Mouse (Mus musculus): ENCODE measurements around the gene Lrrc4c. TPM values are rescaled to one million over a fixed set of nuclear protein-coding genes. Genes with fewer than 3 reads are reported as not detected.

The Lrrc4c gene
- total RNA-seq, 1 experiment, result 0.09 TPM

GRCm38 (mm10) chr2:97435616-97436015 is 1117.6 kb downstream of the Lrrc4c start:
- H3K36me3 ChIP-seq (ENCODE audit: control insufficient read depth, insufficient read depth, low read length, poor library complexity, severe bottlenecking), result no peaks in the 10 kb centered on the region

GRCm38 (mm10) chr2:97437767-97438166 is 1119.8 kb downstream of the Lrrc4c start:
- Histone ChIP-seq H3K27ac (ENCODE audit: insufficient read depth, low read depth, low read length, poor library complexity, severe bottlenecking) (no peak overlapping the region), H3K4me1 (ENCODE audit: control insufficient read depth in 2 of 2, insufficient read depth in 2 of 2, low read length in 2 of 2, poor library complexity in 1 of 2) (no peaks in the 10 kb centered on the region), H3K4me3 (ENCODE audit: insufficient read depth in 1 of 2, low read depth in 1 of 2, low read length in 2 of 2, poor library complexity in 1 of 2, severe bottlenecking in 1 of 2) (no peak overlapping the region), H3K9ac (ENCODE audit: insufficient read depth, low read depth, low read length, poor library complexity, severe bottlenecking) (no peak overlapping the region), H3K9me3 (ENCODE audit: control insufficient read depth, insufficient read depth, low read depth, low read length) (no peaks in the 10 kb centered on the region), H3K36me3 (ENCODE audit: control insufficient read depth, insufficient read depth, low read length, poor library complexity, severe bottlenecking) (no peaks in the 10 kb centered on the region)
- no peak for DNase-seq (ENCODE audit: low read depth, low spot score)
- in situ Hi-C loops (cut with MboI; ENCODE audit: low sequenced_read_pairs in 2 of 2, unreplicated experiment in 2 of 2), result no loop called here
- TF ChIP-seq CHD2 (IDR thresholded peaks at IDR 0.05; ENCODE audit: low read depth, low read length), result no peak
- no peak for TF ChIP-seq ZNF384 (IDR thresholded peaks at IDR 0.05; ENCODE audit: low read depth, low read length)
- TF ChIP-seq ZC3H11A (IDR thresholded peaks at IDR 0.05; ENCODE audit: borderline replicate concordance, low read depth, low read length), result no peak
- TF ChIP-seq HCFC1 (IDR thresholded peaks at IDR 0.05; ENCODE audit: borderline replicate concordance, insufficient read depth, low read length), result no peak
- TF ChIP-seq MAFK (IDR thresholded peaks at IDR 0.05; ENCODE audit: insufficient read depth, low read depth, low read length), result no peak

More at GRCm38 (mm10) chr2:97435616-97436015, 1117.6 kb downstream of the Lrrc4c start:
- TF ChIP-seq ZNF384 (IDR thresholded peaks at IDR 0.05; ENCODE audit: low read depth, low read length) (no peak), MAFK (IDR thresholded peaks at IDR 0.05; ENCODE audit: insufficient read depth, low read depth, low read length) (no peak), ZC3H11A (IDR thresholded peaks at IDR 0.05; ENCODE audit: borderline replicate concordance, low read depth, low read length) (no peak)
- Histone ChIP-seq H3K9me3 (ENCODE audit: control insufficient read depth, insufficient read depth, low read depth, low read length) (no peaks in the 10 kb centered on the region), H3K4me1 (ENCODE audit: control insufficient read depth in 2 of 2, insufficient read depth in 2 of 2, low read length in 2 of 2, poor library complexity in 1 of 2) (no peaks in the 10 kb centered on the region), H3K4me3 (ENCODE audit: insufficient read depth in 1 of 2, low read depth in 1 of 2, low read length in 2 of 2, poor library complexity in 1 of 2, severe bottlenecking in 1 of 2) (no peak overlapping the region), H3K9ac (ENCODE audit: insufficient read depth, low read depth, low read length, poor library complexity, severe bottlenecking) (no peak overlapping the region), H3K27ac (ENCODE audit: insufficient read depth, low read depth, low read length, poor library complexity, severe bottlenecking) (no peak overlapping the region)
- in situ Hi-C loops (cut with MboI; ENCODE audit: low sequenced_read_pairs in 2 of 2, unreplicated experiment in 2 of 2), result no loop called here
- DNase-seq (ENCODE audit: low read depth, low spot score), result no peak

- Histone ChIP-seq H3K9me3 (ENCODE audit: control insufficient read depth, insufficient read depth, low read depth, low read length) (no peaks in the 10 kb centered on the region), H3K4me3 (ENCODE audit: insufficient read depth in 1 of 2, low read depth in 1 of 2, low read length in 2 of 2, poor library complexity in 1 of 2, severe bottlenecking in 1 of 2) (no peak overlapping the region), H3K36me3 (ENCODE audit: control insufficient read depth, insufficient read depth, low read length, poor library complexity, severe bottlenecking) (no peaks in the 10 kb centered on the region), H3K27ac (ENCODE audit: insufficient read depth, low read depth, low read length, poor library complexity, severe bottlenecking) (no peak overlapping the region), H3K9ac (ENCODE audit: insufficient read depth, low read depth, low read length, poor library complexity, severe bottlenecking) (no peak overlapping the region), H3K4me1 (ENCODE audit: control insufficient read depth in 2 of 2, insufficient read depth in 2 of 2, low read length in 2 of 2, poor library complexity in 1 of 2) (no peaks in the 10 kb centered on the region; a peak in 1 of 4 replicates)
- in situ Hi-C loops (cut with MboI; ENCODE audit: low sequenced_read_pairs in 2 of 2, unreplicated experiment in 2 of 2), result no loop called here
- TF ChIP-seq MAFK (IDR thresholded peaks at IDR 0.05; ENCODE audit: insufficient read depth, low read depth, low read length), result no peak
- no peak for TF ChIP-seq CHD2 (IDR thresholded peaks at IDR 0.05; ENCODE audit: low read depth, low read length)
- TF ChIP-seq ZC3H11A (IDR thresholded peaks at IDR 0.05; ENCODE audit: borderline replicate concordance, low read depth, low read length), result no peak
- TF ChIP-seq HCFC1 (IDR thresholded peaks at IDR 0.05; ENCODE audit: borderline replicate concordance, insufficient read depth, low read length), result no peak
- no peak for TF ChIP-seq ZNF384 (IDR thresholded peaks at IDR 0.05; ENCODE audit: low read depth, low read length)
- DNase-seq (ENCODE audit: low read depth, low spot score), result no peak
Observed at GRCm38 (mm10) chr2:97463573-97463972, 1145.6 kb downstream of the Lrrc4c start.

- no peaks in the 10 kb centered on the region; a peak in 1 of 4 replicates for H3K4me1 ChIP-seq (ENCODE audit: control insufficient read depth in 2 of 2, insufficient read depth in 2 of 2, low read length in 2 of 2, poor library complexity in 1 of 2)
- peak overlapping the region; percentile 62 for H3K9ac ChIP-seq (ENCODE audit: insufficient read depth, low read depth, low read length, poor library complexity, severe bottlenecking)
- H3K9me3 ChIP-seq (ENCODE audit: control insufficient read depth, insufficient read depth, low read depth, low read length), result no peaks in the 10 kb centered on the region
- peak overlapping the region; percentile 67 to 74 for H3K4me3 ChIP-seq (ENCODE audit: insufficient read depth in 1 of 2, low read depth in 1 of 2, low read length in 2 of 2, poor library complexity in 1 of 2, severe bottlenecking in 1 of 2)
- H3K36me3 ChIP-seq (ENCODE audit: control insufficient read depth, insufficient read depth, low read length, poor library complexity, severe bottlenecking), result no peaks in the 10 kb centered on the region
- peak; percentile 72 for DNase-seq (ENCODE audit: low read depth, low spot score)
- TF ChIP-seq ZC3H11A (IDR thresholded peaks at IDR 0.05; ENCODE audit: borderline replicate concordance, low read depth, low read length), result peak; percentile 72
- TF ChIP-seq ZNF384 (IDR thresholded peaks at IDR 0.05; ENCODE audit: low read depth, low read length), result no peak
- 0 out of 2 replicates have a peak, but pooled peaks have one; percentile 25 for TF ChIP-seq HCFC1 (IDR thresholded peaks at IDR 0.05; ENCODE audit: borderline replicate concordance, insufficient read depth, low read length)
- no peak for TF ChIP-seq CHD2 (IDR thresholded peaks at IDR 0.05; ENCODE audit: low read depth, low read length)
- TF ChIP-seq MAFK (IDR thresholded peaks at IDR 0.05; ENCODE audit: insufficient read depth, low read depth, low read length), result no peak
- in situ Hi-C loops (cut with MboI; ENCODE audit: low sequenced_read_pairs in 2 of 2, unreplicated experiment in 2 of 2), result no loop called here
- H3K27ac ChIP-seq (ENCODE audit: insufficient read depth, low read depth, low read length, poor library complexity, severe bottlenecking), result no peak overlapping the region
Observed at GRCm38 (mm10) chr2:97466243-97466793, 1148.3 kb downstream of the Lrrc4c start.

All from ES-E14 (cell line).